Mouse (Mus musculus) R1 (cell line): ENCODE measurements around the gene 1700016D06Rik.

Source experiments
- DNase-seq: peaks from one replicate; pipeline ENCODE4 v3.0.0-alpha.2; 2018; ENCODE audit warnings: low read depth, low spot score

Gene 1700016D06Rik

DNA sequence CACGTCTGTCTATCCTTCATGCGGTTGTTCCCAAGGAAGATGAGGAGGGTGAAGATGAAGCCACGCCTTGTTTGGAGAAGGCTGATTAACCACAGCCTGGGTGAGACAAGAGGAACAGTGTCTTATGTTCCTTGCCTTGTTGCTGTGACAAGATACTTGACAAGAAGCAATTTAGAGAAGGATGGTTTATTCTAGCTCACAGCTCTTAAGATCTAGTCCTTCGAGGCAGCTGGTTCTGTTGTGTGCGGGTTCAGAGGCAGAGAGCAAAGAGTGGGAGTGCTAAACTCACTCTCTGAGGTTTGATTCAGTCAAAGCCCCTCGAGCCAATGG is at the start of gene 1700016D06Rik:
TSS of gene 1700016D06Rik (minus strand) at position 31 of the 330 bp plus-strand sequence.
- peak; percentile 5 for DNase-seq

DNA sequence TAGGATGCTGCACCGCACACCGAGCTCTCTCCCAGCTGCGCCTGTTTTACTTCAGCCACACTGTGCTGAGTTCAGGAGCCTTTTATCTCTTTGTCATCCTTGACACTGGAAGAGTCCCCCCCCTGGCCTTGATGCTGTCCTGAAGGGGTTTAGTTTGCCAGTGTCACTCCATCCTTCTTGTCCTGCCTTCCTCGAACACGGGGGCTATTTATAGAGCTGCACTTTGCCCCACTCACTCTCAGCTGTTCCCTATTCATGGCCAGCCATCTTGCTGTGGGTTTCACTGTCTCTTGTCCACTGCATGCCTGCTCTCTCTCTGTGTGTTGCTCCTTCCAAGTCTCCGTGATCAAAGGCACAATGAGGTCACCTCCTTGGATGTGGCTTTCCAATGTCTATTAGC is 48.6 kb upstream of the 1700016D06Rik start:
- no peak for DNase-seq

DNA sequence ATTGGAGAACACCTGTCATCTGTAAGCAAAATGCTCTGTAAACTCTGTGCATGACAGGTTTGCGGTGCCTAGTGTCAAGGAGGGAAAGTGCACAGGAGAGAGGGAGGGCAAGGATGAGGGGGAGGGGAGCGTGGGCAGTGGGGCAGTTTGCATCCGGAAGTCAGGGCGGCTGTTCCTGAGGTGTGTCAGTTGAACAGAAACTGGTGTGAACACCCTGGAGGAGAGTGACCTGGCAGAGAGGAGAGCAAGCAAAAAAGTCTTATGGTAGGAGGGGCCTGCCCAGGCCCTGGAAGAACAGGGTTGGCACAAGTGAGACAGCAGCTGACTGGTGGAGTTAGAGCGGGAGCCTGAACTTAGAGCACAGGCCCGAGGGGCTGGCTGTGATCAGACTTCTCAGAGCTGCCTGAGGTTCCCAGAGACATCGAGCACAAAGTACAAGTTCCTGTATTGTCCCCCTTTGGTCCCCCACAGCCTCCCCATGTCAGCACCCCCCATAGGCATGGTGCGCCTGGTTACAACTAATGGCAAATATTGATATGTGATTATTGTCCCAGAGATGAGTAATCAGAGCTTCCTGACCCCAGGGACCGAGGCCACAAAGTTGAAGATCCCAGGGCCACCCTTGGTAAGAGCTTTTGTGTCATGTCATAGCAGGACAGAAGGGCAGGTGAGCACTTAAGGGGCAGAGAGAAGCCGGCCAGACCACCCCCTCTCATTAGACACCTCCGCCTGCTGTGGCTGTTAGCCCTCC is 46.2 kb upstream of the 1700016D06Rik start:
- DNase-seq = no peak

DNA sequence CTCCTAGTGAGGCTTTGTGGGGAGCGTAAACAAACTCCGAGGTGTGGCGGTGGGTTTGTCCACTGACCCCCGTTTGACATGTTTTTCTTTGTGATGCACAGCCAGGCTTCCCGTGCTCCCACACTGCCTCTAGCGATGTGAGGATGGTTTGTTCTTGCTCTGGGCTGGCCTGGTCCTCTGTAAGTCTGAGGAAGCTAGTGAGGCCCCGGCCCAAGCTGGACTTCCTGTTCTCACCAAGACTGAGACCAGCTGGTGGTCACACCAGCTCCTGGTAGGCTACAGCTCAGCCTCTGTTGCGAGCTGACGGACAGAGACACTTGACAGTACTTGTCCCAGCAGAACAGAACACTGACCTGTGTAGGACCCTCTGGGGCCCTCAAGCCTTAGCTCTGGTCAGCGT is 42.7 kb upstream of the 1700016D06Rik start:
- DNase-seq = no peak

DNA sequence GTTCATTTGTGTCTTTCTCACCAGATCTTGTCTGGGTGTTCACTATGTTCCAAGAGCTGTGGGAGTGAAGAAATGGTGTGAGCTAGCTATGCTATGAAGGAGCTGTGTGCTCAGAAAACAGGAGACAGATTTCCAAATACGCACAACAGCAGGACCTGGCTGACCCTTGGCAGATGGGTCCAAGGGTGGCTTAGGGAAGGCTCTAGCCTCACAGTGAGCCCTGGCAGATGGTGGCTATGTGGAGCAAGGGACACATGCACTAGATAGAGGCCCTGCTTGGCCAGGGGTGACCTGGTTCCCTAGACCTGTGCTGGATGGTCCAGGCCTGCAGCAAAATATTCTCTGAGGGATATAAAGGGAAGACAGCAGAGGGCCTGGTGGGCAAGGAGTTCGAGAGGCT is 40.0 kb upstream of the 1700016D06Rik start:
- DNase-seq = no peak

DNA sequence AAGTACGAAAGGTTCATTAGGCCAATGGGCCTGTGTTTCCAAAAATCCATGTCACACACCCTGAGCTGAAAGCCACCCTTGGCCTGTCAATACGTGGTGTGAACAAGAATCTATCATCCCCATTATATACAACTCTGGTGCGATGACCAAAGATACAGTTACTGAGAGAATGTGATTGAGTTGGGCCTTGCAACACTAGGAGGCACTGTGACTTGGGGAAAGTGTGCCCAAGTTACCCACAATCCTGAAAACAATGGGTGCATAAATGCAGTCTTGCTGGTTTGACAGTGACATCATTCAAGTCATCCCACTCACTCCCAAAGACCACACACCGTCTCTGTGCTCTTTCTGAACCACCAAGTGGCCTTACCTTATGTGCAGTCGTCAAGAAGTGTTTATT is 38.2 kb upstream of the 1700016D06Rik start:
- no peak for DNase-seq

DNA sequence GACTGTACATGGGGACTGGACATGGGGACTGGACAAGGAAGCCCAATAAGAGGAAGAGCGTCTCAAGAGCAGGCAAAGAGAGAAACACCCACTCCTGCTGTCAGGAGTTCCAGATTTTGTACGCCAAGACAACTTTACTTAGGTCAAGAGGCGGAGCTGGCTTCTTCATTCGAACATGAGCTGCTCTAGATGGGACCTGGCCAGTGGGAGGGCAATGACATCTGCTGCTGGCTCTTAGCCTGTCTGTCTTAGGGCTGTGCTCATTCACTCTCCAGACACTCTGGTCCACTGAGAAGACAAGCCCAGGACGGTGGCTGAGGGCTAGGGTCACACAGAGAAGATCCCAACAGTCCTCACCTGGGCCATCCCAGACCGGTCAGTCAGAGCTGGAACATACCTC is 36.2 kb upstream of the 1700016D06Rik start:
- DNase-seq = no peak

DNA sequence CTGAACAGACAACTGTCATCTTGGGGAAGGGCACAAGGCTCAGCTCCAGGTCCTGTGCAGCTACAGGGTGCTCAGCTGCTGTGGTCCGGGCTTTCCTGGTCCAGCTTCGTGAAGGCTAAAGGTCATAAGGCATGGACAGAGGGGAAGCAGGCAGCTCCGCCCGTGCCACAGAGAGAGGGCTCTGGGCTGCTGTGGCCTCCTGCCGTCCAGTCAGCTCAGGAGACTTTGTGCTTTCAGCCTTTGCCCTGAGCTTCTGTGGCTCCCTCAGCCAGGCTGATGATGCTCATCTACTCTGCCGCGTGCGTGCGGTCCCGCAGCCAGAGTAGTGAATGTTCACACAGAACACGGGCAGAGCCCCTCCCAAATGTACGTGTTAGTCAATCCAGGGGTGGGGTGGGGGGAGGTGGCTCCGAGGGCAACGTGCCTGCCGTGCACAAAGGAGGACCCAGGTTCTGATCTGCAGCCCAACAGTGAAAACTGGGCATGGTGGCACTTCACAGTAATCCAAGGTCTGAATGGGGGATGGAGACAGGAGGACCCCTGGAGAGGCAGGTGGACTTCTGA is 34.9 kb upstream of the 1700016D06Rik start:
- DNase-seq = no peak

DNA sequence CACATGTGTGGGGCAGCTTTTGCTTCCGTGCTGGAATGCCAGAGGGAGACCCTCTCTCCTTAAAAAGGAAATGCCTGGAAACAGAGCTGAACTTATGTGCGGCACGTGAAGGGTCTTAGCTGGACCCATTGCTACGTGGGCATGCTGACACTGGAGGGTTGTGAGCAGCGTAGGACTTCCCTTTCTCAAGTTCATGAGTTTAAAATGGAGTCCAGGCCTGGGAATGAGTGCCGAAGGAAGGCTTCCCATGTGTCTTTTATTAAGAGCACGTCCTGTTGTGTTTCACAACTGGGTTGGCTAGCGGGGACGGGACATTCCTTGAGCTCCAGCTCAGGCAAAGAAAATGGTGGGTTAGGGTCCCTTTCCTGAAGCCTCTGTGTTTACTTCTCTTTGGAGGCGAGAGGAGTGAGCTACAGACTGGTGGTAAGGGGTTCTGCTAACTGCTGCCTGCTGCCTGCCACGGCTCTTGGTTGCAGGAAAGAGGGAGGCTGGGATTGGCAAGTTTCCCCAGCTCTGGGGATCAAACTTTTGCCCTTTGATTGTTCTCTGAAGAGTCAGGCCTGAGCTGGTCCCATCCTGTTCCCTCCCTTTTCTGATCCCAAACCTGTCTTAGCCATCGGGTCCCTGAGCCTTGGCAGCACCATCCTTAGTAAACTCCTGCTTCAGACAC is 29.5 kb upstream of the 1700016D06Rik start:
- DNase-seq = no peak

DNA sequence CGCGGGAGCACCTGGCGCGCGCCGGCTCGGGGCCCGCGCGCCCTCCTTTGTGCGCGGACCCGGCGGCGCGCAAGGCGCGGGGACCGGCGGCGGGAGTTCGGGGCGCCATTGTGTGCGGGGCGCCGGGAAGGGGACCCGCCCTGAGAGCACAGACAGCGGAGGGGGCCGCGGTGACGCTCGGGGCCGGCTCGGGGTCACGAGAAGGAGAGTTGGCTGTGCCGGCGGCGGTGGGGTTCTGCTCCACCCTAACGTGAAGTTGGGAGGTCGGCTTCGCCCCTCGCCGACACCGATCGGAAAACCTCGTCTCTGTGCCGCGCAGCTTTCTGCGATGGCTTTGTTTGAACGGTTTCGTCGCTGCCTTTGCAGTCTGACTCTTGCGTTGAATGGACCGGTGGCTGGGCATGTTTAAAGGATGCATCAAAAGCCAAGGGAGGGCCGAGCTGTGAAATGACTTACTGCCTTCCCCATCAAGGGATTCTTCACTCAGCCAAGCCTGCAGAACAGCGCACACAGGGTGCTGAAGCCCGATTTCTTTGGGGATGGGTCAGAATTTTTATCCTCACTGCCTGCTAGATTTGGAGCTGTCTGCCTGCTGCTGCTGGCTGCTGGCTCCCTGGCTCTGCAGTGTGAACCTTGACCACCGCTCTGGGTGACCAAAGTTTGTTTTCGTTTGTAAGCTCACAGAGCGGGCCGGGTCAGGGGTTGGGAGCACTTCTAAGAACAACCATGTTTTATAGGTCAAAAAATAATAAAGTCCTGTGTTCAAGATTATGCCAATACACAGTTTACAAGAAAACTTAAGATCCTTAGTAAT is 27.8 kb upstream of the 1700016D06Rik start:
- DNase-seq = peak; percentile 69

DNA sequence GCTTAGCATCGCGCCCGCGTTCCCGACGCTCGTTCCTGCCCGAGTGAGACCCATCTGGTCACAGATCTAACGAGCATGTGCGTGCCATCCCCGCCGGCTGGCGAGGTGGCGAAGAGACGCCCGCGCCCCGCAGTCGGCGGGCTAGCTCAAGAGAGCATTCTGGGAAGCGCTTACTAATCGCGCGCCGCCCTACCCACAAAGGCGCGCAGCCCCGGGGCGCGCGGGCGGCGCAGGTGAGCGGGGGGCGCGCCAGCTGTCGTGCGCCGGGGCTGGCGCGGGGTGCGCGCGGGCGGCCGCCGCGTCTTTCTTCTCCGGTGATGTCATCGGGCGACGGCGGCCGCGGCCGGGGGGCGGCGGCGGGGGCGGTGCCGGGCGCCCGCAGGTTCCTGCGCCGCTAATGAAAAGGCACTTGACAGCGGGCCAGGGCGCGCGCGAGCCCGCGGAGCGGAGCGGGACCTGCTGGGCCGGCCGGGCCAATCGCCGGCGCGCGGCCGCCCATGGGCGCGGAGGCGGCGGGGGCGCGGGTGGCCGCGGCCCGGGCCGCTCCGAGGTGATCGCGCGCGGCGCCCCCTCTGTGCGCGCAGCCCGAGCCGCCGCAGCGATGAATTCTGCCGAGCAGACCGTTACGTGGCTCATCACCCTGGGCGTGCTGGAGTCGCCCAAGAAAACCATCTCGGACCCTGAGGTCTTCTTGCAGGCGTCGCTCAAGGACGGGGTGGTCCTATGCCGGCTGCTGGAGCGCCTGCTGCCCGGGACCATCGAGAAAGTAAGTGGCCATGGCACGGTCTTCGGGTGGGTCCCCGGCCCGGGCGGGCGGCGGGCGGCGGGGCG is 27.0 kb upstream of the 1700016D06Rik start, which contains the start of gene Arhgef7:
TSS of gene Arhgef7 (plus strand) at position 71 of the 831 bp plus-strand sequence.
- DNase-seq = peak; percentile 68

DNA sequence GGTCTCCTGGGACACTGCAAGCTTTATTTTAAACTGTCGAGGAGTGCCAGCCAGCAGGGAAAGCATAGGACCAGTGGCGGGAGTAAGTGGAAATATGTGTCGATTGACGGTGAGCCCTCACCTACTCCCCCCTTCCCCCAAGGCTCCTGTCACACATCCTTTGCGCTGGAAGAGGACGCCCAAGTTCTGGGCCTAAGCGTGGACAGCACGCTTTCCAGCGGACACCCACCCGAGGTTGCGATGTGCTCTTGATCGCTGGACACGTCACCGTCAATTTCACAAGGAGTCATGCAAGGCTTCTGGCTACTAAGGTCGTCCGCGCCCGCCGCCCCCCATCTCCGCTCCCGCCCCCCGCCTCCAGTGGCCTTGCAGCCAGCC is 26.4 kb upstream of the 1700016D06Rik start:
- no peak for DNase-seq

DNA sequence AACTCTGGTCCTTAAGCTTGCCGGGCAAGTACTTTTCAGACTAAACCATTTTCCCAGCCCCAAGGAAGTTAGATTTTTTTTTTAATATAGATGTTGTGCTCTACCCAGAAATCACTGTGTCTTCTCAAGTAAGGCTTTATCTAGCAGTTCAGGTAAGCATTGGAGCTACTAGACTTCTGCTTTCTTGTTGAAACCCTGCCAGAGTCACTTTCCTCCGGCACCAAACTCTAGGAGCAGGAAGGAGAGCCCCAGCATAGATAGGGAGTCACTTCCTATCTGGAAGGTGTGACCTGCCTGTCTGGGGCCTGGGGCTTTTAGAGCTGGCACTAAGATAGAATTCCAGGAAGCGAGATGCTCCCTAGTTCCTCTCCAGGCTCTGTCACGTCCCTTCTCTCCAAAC is 16.3 kb upstream of the 1700016D06Rik start:
- no peak for DNase-seq

DNA sequence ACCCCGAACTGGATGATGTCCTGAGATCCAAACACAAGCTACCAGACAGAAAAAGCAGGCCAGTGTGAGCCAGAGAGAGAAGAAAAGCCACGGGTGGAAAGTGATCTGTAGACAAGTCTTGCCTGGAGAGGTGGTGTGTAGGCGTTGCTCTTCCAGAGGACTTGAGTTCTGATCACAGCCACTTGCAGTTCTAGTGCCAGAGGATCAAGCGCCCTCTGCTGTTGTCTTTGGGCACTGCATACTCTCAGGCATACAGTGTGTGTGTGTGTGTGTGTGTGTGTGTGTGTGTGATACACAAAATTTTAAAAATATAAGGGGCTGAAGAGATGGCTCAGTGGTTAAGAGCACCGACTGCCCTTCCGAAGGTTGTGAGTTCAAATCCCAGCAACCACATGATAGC is 11.4 kb upstream of the 1700016D06Rik start:
- peak; percentile 86 for DNase-seq

DNA sequence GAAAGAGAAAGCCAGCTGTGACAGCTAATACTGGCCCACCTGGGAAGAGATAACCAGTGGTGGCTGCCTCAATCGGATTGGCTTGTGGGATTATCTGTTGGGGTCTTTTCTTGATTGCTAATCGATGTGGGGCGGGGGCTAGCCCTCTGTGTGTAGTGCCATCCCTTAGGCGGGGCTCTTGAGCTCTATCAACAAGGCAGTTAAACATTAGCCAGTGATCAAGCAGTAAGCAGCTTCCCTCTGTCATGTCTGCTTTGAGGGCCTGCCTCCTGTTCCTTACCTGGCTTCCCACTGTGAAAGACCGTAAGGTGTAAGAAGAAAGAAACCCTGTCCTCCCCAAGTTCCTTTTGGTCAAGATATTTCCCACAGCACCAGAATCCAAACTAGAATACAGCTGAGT is 9.6 kb upstream of the 1700016D06Rik start:
- DNase-seq = no peak

DNA sequence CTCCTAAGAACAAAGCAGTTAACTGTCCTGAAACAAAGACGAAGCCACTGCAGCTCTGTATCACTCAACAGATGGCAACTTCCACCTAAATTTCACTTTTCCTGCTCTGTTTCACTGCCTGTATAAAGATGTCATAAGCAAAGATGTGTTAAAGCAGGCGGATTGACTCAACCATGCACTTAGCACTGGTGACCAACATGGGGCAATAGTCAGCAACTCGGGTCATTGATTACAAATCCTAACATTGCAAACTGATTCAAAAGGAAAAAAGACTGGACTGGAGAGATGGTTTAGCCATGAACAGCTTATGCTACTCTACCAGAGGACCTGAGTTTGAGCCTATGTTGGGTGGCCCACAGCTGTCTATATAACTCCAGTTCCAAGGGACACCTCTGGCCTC is 8.7 kb upstream of the 1700016D06Rik start:
- no peak for DNase-seq

DNA sequence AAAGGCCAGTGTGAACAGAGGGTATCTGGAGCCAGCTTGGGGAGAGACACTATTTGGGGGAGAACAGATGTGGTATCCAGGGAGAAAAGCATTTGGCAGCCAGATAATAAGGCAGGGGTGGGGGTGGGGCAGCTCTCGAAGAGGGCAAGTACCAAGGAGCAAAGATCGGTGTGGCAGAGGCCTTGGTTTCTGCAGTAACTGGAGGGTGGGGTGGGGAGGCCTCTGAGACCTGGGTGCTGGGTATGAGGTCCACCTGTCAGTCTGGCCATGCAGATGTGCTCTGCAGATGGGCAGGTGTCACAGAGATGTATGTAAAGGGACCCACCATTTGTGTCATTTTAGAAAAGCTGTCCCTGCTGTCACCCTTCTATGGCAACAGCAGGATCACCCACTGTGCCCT is 8.0 kb upstream of the 1700016D06Rik start:
- no peak for DNase-seq

DNA sequence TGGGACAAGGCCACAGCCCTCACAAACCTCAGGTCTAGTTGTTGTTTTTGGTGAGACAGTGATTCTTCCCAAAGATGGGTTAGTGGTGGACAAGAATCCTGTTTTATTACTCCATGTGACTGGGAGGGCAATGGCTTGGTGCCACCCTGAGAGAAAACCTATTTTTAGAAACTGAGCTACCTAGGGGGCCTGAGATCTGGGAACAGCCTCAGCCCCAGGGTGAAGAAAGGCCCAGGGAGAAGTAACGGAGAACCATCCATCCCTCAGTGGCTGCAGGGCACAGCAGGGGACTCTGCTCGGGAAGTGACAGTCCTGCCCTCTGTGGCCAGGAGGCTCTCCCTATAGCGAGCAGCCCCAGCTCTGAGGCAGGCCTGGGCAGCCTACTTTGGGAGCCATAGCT is 6.8 kb upstream of the 1700016D06Rik start:
- DNase-seq = no peak

DNA sequence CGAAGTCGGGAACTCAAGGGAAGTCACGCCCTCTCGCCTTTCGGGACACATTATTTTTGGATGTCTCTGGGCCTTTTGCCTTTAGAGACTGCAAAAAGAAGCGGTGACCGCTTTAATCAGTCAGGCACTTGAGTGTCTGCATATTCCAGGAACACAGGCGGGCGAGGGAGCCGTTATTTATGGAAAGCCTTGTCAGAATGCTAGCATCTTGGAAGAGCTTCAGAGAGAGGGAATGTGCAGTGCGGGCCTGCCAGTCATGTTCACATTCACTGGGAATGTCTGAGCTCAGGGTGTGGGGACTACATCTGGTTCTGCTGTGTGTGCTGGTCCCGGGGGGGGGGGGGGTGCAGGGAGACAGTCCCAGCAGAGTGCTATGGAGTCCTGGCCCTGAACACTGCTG is 5.0 kb upstream of the 1700016D06Rik start:
- peak; percentile 24 for DNase-seq

DNA sequence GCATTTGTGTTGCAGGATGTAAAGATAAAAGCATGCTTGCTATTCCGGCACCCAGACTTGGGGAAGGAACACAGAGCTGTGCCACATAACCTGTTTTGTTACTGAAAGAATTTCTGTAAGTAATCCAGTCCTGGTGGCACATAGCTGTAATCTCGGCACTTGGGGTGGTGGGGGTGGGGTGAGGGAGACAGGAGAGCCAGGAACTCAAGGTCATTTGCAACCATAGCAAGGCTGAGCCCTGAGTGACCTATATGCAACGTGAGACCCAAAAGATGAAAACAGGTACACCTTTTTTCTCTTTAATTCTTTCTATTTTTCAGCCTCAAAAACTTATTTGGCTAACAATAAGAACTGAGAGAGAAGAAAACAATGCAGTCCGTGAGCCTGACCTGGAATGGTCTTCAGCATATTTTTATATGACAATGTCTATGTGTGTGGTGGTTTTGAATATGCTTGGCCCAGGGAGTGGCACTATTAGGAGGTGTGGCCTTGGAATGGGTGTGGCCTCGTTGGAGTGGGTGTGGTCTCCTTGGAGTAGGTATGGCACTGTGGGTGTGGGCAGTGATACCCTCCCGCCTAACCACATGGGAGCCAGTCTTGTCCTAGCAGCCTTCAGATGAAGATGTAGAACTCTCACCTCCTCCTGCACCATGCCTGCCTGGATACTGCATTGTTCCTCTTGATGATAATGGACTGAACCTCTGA is 4.0 kb upstream of the 1700016D06Rik start:
- DNase-seq = peak; percentile 87

DNA sequence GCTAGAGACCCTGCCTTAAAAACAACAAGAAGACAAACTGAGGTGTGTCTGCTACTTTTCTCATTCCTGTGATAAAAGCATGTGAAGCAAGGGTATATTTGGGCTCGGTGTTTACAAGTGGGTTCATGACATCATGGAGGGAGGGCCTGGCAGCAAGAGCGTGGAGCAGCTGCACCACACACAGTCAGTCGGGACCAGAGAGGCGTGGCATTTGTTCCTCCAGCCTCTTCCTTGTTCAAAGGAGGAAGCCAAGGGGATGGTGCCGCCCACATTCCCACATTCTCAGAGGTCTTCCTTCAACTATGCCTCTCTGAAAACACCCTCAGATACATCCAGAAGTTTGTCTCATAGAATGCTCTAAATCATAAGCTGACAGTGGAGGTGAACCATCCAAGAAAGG is 2.9 kb upstream of the 1700016D06Rik start:
- peak; percentile 85 for DNase-seq
